Mouse (Mus musculus): ENCODE measurements around the gene Mtx1.

Mtx1 gene

GRCm38 (mm10) chr3:89214681-89215411 lies 12.0 kb downstream of the Mtx1 start, which contains the start of gene Thbs3:
Gene Thbs3, plus strand, starts transcription at chr3:89215180.
- DNase-seq (ENCODE audit: low read depth, low spot score) = peak; percentile 76

GRCm38 (mm10) chr3:89213803-89214530 lies 12.9 kb downstream of the Mtx1 start:
- DNase-seq (ENCODE audit: low read depth, low spot score) = peak; percentile 96

- DNase-seq (ENCODE audit: low read depth, low spot score) = no peak
These were observed 16.2 kb downstream of the Mtx1 start for GRCm38 (mm10) chr3:89210731-89211130.

DNA sequence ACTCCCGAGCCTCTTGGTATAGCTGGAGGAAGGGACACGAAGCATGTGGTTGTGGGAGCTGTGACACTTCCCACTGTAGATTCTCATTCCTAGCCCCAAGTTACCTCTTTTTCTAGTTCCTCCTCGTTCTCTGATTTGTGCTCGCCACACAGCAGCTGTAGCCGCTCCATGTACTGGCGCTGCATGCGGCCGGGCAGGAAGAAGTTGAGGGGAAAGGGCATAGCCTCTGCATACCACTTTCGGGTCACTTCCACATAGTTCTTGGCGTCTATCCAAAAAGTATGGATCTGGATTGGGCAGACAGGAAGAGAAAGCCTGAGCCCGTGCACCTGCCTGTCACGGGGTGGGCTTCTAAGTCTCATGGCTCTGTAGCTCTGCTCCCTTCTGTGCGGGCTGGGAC lies 16.7 kb downstream of the Mtx1 start:
- DNase-seq (ENCODE audit: low read depth, low spot score) = no peak

DNA sequence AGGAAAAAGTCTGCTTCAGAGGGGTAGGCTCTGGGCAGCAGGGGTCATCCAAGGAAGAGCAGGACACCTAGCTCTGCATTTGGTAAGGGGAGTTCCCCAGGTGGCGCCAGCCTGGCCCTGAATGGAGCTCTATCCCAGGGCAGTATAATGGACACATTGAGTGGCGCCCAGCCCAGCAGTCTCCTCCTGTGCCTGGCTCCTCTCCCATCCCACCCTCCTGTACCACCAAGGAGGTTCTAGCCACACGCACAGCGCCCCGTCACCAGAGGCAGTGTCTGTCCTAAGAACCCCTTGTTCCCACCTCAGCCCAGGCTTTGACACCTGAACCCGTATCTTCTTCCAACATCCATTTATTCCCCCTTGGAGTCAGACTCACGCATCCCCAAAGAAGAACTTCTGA lies 17.2 kb downstream of the Mtx1 start:
- DNase-seq (ENCODE audit: low read depth, low spot score) = no peak

DNA sequence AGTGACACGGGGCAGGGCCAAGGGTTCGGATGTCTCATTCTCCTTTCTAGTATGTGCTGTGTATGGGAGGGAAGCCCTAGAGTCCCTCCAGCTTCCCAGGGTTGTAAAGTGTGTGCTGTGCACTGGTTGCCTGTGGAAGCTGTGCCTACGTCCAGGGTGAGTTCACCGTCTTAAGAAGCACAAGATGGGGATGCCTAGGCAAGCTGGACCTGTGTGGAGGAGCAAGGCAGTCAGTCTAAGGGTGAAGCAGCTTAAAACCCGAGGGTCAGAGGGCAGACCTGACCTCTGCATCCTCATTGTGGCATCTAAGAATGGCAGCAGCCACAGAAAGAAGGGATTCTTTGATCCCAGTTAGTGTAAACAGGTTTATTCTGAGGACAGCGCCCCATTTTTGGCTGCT lies 18.2 kb downstream of the Mtx1 start:
- no peak for DNase-seq (ENCODE audit: low read depth, low spot score)

DNA sequence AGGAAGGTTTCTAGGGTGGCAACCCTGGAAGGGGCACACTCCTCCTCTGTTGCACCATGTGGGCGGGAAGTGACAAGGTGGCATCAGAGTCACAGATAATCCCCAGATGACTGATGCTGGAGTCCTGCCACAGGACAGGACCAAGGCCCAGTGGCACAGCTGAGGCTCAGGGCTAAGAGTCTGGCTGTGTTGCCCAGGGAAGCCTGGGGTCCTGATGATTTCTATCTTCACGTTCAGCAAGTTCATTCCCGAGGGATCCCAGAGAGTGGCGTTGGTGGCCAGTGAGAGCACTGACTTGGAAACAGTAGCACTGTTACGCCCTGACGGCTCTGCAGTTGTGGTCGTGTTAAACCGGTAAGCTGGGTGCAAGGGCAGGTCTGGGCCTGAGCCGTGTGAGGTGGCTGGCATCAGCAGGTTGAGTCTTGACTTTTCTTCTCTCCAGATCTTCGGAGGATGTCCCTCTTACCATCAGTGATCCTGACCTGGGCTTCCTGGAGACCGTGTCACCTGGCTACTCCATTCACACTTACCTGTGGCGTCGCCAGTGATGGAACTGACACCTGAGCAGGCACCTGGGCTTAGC lies 18.7 kb downstream of the Mtx1 start:
- no peak for DNase-seq (ENCODE audit: low read depth, low spot score)

GRCm38 (mm10) chr3:89206695-89207094 lies 20.2 kb downstream of the Mtx1 start:
- no peak for DNase-seq (ENCODE audit: low read depth, low spot score)

- no peak for DNase-seq (ENCODE audit: low read depth, low spot score)
These were observed 20.8 kb downstream of the Mtx1 start for GRCm38 (mm10) chr3:89206079-89206478.

- no peak for DNase-seq (ENCODE audit: low read depth, low spot score)
These were observed 23.8 kb downstream of the Mtx1 start for GRCm38 (mm10) chr3:89203142-89203514.

DNA sequence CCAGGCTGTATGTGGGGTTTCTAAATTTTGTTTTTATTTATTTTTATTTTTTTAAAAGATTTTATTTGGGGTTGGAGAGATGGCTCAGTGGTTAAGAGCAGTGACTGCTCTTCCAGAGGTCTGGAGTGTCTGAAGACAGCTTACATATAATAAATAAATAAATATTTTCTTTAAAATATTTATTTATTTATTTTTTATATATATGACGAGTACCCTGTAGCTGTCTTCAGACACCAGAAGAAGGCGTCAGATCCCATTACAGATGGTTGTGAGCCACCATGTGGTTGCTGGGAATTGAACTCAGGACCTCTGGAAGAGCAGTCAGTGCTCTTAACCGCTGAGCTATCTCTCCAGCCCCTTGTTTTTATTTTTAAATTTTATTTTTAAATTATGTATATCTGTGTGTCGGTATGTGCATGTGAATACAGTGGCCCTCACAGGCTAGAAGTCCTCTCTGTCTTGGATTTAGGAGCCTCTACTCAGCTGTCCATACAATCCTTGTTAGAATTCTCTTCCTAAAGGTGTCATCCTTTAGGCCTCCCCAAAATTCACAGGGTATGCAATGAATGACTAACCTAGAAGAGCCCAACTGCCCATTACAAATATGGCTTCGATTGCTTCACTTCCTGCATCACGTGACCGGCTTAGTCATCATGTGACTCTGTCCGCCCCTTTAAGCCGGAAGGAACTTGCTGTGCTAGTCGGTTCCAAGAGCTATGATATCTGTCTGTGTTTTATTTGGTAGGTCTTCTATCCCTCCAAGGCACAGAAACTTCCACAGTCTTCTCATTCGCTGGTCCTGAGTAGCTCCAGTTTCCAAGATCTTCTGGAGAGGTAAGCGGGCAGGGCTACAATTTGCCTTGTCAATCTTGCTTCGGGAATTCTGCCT lies 24.4 kb downstream of the Mtx1 start, which contains the start of gene Gba:
Gene Gba (plus strand): TSS at position 676 of the 889 bp plus-strand sequence.
- peak; percentile 94 for DNase-seq (ENCODE audit: low read depth, low spot score)

- no peak for DNase-seq (ENCODE audit: low read depth, low spot score)
These were observed 27.0 kb downstream of the Mtx1 start for GRCm38 (mm10) chr3:89199839-89200238.

DNA sequence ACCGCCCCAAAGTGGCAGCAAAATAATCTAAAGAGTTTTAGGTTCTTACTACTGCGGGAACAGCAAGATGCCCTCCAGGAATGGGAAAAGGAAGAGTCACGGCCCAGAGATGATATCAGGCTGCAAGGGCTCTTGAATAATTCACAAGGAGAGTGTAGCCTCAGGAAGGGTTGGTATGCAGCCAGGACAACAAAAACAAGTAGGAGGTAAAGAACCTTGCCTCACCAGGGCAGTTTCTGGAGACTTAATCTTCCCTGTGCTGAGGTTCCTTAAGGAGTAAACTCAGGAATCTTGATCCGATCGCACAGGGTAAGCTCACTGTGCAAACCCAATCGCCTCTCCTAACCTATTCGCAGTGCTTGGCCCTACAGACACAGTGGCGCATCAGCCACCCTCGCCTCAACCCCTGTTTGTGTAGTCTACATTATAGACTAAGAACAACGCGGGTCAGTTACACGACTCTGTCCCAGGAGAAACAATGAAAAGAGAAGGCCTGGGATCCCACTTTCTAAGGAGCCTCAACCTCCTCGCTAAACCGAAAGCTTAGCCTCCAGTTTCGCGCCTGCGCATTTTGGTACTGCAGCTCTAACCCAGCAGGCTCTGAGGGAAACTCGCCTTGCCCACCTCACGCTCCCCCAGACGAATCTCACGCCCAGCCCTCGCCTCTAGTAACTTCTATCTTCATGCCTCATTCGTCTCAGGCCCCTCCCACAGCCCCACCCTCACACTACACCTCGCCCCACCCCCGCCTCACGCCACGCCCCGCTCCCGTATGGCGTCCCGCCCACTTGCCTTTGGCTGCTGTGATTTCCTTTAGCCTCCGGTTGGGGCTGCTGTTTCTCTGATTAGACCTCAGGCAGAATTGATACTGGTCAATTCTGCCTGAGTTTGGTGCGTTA lies 30.7 kb downstream of the Mtx1 start:
- peak; percentile 96 for DNase-seq (ENCODE audit: low read depth, low spot score)

DNA sequence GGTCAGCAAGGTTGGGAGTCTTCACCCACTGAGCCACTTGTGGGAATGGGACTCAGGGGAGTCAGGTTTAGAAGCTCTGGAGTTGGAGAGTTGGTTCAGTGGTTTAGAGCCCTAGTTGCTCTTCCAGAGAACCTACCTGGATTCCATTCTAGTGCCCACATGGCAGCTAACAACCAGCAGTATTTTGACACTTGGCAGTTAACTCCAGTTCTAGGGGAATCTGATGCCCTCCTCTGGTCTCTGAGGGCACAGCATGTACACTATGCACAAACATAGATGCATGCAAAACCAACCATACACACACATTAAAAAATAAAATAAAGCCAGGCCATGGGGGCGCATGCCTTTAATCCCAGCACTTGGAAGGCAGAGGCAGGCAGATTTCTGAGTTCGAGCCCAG lies 33.0 kb downstream of the Mtx1 start:
- peak; percentile 80 for DNase-seq (ENCODE audit: low read depth, low spot score)

- DNase-seq (ENCODE audit: low read depth, low spot score) = no peak
These were observed 33.5 kb downstream of the Mtx1 start for GRCm38 (mm10) chr3:89193351-89193750.

- DNase-seq (ENCODE audit: low read depth, low spot score) = peak; percentile 76
These were observed 36.5 kb downstream of the Mtx1 start for GRCm38 (mm10) chr3:89190436-89190835.

- DNase-seq (ENCODE audit: low read depth, low spot score) = peak; percentile 73
These were observed 38.4 kb downstream of the Mtx1 start for GRCm38 (mm10) chr3:89188478-89188875.

GRCm38 (mm10) chr3:89187690-89188477 lies 39.0 kb downstream of the Mtx1 start:
- DNase-seq (ENCODE audit: low read depth, low spot score) = peak; percentile 76

GRCm38 (mm10) chr3:89187197-89187596 lies 39.7 kb downstream of the Mtx1 start:
- DNase-seq (ENCODE audit: low read depth, low spot score) = peak; percentile 46

GRCm38 (mm10) chr3:89183959-89184315 lies 43.0 kb downstream of the Mtx1 start:
- no peak for DNase-seq (ENCODE audit: low read depth, low spot score)
